Mouse (Mus musculus) lung, adult 2 months (tissue): ENCODE data around the gene Stx1b. TPM values are rescaled to one million over a fixed set of nuclear protein-coding genes. Genes with fewer than 3 reads are reported as not detected.
"Not testable (repeated sequence)": the region's sequence is repeated elsewhere in the genome, so short reads cannot be mapped to it uniquely, and the experiment has no call there.

Experiments
- DNase-seq: peaks from one replicate; pipeline ENCODE4 v3.0.0; 2022
- H3K4me1 ChIP-seq: fragments of 200-500 bp; 2 replicates; pipeline ENCODE4 v1.6.1; 2011; ENCODE audit warnings: low read length; ENCODE audit not compliant: control insufficient read depth, insufficient read depth
- H3K4me3 ChIP-seq: fragments of 200-500 bp; replicated peaks from 2 replicates; pipeline ENCODE3; 2011; ENCODE audit warnings: low read depth, mild to moderate bottlenecking, control low read depth, low read length; ENCODE audit errors: extremely low read depth
- CTCF ChIP-seq: fragments of 200-500 bp; IDR thresholded peaks from 2 replicates; pipeline ENCODE4 v1.5.1; 2011; ENCODE audit warnings: mild to moderate bottlenecking, low read length, control low read depth; ENCODE audit not compliant: insufficient read depth
- POLR2A ChIP-seq: fragments of 200-500 bp; IDR thresholded peaks from 2 replicates; pipeline ENCODE4 v1.6.1; 2011; ENCODE audit warnings: low read depth, mild to moderate bottlenecking, control low read depth, low read length, borderline replicate concordance; ENCODE audit errors: extremely low read depth
- WGBS: fragments of 180-500 bp; shearing (Covaris S2); methylation state at CpG from one replicate; pipeline ENCODE4 v1.1.7; 2018; 5-methylcytosine and 5-hydroxymethylcytosine counted together
- polyA plus RNA-seq: library from polyadenylated mRNA; depleted of rRNA; stranded (reverse); fragments of >200 nt; gene quantifications from 2 replicates; pipeline ENCODE4 v1.2.3, GENCODE M21; 2012

Gene Stx1b
- polyA plus RNA-seq, 1 experiment, result 7.6 TPM

- no peak overlapping the region for H3K4me3 ChIP-seq
- no peak for DNase-seq
- H3K4me1 ChIP-seq, result peaks cover 6% of the 10 kb centered on the region
- TF ChIP-seq CTCF (no peak), POLR2A (no peak)
- 87% methylated on average over 23 of the region's 23 CpGs for WGBS
Measured at GRCm38 (mm10) chr7:127797076-127797845, 27.1 kb downstream of the Stx1b start.

DNA sequence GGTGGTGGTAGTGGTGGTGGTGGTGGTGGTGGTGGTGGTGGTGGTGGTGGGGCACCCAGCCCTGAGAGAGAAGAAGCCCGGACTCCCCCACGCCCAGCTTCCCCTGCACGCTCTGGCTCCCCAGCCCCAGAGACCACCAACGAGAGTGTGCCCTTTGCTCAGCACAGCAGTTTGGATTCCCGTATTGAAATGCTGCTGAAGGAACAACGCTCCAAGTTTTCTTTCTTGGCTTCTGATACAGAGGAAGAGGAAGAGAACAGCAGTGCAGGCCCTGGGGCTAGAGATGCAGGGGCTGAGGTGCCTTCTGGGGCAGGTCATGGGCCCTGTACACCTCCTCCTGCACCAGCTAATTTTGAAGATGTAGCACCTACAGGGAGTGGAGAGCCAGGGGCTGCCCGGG lies 39.0 kb downstream of the Stx1b start, which contains the start of gene Gm49388:
Gene Gm49388 (plus strand): TSS at position 301 of the 400 bp plus-strand sequence.
- WGBS, result 93% methylated on average over 7 of the region's 7 CpGs
- no peak for DNase-seq
- H3K4me1 ChIP-seq, result no peaks in the 10 kb centered on the region
- TF ChIP-seq POLR2A, result no peak
- TF ChIP-seq CTCF, result no peak
- H3K4me3 ChIP-seq, result no peak within 1 kb of the TSS

DNA sequence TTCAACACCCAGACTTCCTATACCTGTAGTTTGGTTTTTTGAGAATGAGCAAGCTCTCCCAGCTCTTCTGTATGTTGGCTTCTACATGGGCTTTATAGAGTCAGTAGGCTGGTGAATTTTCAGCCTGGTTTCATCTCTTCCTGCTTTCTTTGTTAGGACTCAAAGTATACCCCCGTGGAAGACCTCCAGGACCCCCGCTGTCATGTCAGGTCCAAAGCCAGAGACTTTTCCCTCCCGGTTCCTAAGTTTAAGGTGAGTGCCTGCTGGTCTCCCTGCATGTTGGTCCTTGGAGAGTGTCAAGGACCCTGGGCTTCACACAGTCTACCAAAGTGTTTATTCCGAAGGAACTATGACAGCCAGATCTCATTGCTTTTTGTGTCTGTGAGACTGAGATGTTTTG lies 46.0 kb downstream of the Stx1b start:
- no peak for DNase-seq
- Histone ChIP-seq H3K4me1 (peaks cover 11% of the 10 kb centered on the region), H3K4me3 (no peak overlapping the region)
- no peak for TF ChIP-seq CTCF
- TF ChIP-seq POLR2A, result no peak
- 72% methylated on average over 4 of the region's 4 CpGs for WGBS

DNA sequence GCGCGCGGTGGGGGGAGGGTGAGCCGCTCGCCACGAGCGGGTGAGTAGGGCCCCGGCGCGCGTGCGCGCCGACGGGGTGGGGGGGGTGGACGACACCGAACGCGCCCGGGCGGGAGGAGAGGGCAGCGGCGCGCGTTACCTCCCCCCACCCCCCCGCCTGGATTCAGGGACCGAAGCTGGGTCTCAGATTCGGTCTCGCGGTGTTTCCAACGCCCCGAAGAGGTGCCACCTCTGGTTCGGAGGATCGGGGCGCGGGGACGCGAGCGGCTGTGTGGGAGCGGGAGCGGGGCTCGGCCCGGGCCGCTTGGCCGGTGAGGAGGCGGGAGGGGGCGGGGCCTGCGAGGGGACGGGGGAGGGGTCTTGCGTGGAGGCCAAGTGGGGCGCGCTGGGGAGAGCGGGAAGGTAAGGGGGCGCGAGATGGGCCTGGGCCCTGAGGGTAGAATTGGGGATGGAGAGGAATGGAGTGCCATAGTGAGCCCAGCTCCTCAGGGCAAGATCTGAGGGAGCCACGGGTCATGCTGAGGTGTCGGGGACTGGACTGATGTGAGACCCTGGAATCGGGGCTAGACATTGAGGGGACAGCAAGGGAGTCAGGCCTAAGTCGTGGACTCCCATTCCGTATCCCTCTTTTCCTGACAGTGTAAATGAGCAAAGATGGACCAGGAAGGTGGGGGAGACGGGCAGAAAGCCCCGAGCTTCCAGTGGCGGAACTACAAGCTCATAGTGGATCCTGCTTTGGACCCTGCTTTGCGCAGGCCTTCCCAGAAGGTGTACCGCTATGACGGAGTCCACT lies 46.7 kb downstream of the Stx1b start:
- TF ChIP-seq CTCF (no peak), POLR2A (no peak)
- DNase-seq, result peak; percentile 65
- peaks cover 11% of the 10 kb centered on the region for H3K4me1 ChIP-seq
- 2% methylated on average over 57 of the region's 66 CpGs for WGBS
- H3K4me3 ChIP-seq, result peak overlapping the region; percentile 86

DNA sequence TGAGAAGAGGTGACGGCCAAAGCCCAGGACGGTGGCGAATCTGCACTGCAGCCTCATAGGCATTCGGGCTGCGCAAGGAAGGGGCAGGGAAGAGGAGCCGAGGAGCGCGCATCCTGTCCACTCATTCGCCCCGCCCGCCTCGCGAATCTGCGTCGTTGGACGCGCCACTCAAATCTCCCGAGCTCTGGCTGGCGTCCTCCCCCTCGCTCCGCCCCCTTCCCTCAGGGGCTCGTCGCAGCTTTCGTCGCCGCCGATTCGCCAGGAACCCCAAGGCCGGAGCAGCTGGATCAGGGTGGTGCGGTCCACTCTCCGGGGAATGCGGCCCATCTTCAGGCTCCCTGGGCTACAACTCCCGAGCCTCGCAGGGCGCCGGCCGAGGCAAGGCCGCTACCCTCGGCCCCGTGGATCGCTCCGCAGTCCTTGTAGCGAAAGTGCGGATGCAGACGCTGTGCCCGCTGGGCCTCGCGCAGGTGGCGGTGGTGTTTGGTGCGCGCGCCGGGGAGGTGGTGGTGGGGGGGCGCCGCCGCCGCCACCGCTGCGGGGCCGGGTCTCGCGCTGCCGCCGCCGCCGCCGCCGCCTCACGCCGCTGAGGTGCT lies 47.4 kb downstream of the Stx1b start:
- WGBS, result under 1% methylated on average over 68 of the region's 70 CpGs

DNA sequence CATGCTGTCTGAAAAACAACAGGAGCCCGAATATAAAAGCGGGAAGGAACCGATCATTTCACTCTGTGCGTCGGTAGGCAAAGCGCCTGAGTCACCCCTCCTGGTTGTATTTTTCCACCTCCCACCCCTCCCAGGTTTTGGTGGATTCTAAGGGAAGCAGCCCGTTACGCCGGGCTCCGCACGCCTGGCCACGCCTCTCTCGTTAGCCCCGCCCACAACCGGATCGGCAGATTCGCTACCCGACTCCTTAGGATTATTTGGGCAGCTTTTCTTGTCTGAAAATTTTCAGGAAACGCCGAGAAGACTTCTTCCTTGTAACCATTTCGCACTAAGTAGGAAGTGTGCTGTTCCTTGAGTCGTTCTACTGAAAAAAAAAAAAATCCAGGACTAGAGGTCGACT lies 47.9 kb downstream of the Stx1b start, which contains the start of gene Setd1a:
Gene Setd1a (plus strand): TSS at position 245 of the 400 bp plus-strand sequence.
- WGBS, result under 1% methylated on average over 23 of the region's 23 CpGs
- TF ChIP-seq POLR2A, result no peak
- no peak for TF ChIP-seq CTCF
- Histone ChIP-seq H3K4me3 (peak within 1 kb of the TSS; percentile 86), H3K4me1 (peaks cover 11% of the 10 kb centered on the region)
- DNase-seq, result peak; percentile 88

More for the DNA sequence above, 47.4 kb downstream of the Stx1b start:
- Histone ChIP-seq H3K4me3 (peak overlapping the region; percentile 86), H3K4me1 (peaks cover 11% of the 10 kb centered on the region)
- TF ChIP-seq POLR2A (peak; percentile 74; the same call in 1 of the 2 replicates), CTCF (no peak)
- peak; percentile 97 for DNase-seq

GRCm38 (mm10) chr7:127775837-127776236 lies 48.5 kb downstream of the Stx1b start:
- Histone ChIP-seq H3K4me3 (peak overlapping the region; percentile 69), H3K4me1 (peaks cover 11% of the 10 kb centered on the region)
- 63% methylated on average over 7 of the region's 7 CpGs for WGBS
- DNase-seq, result not testable (repeated sequence)

DNA sequence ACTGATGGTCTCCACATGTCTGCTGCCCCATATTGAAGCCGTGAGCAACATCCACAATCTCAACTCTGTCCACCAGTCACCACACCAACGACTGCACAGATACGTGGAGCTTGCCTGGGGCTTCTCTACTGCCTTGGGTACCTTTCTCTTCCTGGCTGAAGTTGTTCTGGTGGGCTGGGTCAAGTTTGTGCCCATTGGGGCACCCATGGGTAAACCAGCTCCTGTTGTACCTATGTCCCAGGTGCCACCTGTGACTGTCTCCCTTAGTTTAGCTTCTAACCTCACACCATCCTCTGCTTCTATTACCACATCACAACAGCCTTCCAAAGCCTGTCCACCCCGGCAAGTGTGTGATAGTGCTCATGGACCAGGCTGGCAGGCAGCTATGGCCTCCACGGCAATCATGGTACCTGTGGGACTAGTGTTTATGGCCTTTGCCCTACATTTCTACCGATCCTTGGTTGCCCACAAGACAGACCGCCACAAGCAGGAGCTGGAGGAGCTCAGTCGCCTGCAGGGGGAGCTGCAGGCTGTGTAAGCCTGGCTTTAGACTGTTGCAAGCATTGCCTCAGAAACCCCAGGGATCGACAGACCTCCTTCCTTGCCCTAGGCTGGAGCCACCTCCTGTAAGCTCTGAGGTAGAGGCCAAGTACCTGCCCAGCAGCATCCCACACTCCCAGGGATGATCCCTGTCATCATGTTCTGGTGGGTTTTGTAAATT lies 50.5 kb downstream of the Stx1b start:
- TF ChIP-seq CTCF (peak; percentile 77), POLR2A (no peak)
- Histone ChIP-seq H3K4me3 (no peak overlapping the region), H3K4me1 (peaks cover 11% of the 10 kb centered on the region)
- 33% methylated on average over 9 of the region's 9 CpGs for WGBS
- peak; percentile 49 for DNase-seq

GRCm38 (mm10) chr7:127772557-127772956 lies 51.8 kb downstream of the Stx1b start:
- TF ChIP-seq POLR2A, result no peak
- no peak for TF ChIP-seq CTCF

More at GRCm38 (mm10) chr7:127772557-127772956, 51.8 kb downstream of the Stx1b start:
- H3K4me3 ChIP-seq, result no peak overlapping the region
- H3K4me1 ChIP-seq, result peaks cover 9% of the 10 kb centered on the region
- 100% methylated on average over 1 of the region's 1 CpGs for WGBS
- no peak for DNase-seq
